Mouse (Mus musculus) heart, adult 2 months (tissue): ENCODE measurements around the gene Rd3.

ENCODE experiments used
- CTCF ChIP-seq: fragments of 200-600 bp; IDR thresholded peaks from 2 replicates; pipeline ENCODE4 v1.8.1; 2022; ENCODE audit warnings: antibody characterized with exemption, mild to moderate bottlenecking, moderate library complexity
- EP300 ChIP-seq: fragments of 200-500 bp; IDR thresholded peaks from 2 replicates; pipeline ENCODE4 v1.6.1; 2011; ENCODE audit warnings: low read depth, low read length, control low read depth; ENCODE audit not compliant: insufficient read depth
- POLR2A ChIP-seq: fragments of 200-500 bp; IDR thresholded peaks from 2 replicates; pipeline ENCODE4 v1.6.1; 2011; ENCODE audit warnings: mild to moderate bottlenecking, low read depth, low read length, control low read depth; ENCODE audit not compliant: insufficient read depth

DNA sequence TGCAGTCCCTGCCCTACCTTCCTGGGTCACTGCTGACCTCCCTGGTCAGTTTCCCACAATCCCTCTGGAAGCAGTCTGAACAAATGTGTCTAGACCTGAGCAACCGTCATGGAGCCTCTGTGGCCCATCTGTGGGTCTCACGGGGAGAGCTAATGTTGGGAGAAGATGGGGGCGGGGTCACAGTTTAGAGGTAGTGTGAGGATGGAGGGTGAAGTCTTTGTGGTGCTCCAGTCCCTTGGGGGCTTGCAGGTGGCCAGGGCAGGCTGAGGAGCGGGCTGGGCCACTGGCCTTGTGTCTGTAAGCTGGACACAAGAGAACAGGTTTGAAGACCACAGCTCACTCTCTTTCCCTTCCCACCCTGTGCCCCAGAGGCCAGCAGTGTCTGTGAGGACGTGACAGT lies 31.4 kb upstream of the Rd3 start:
- TF ChIP-seq POLR2A (no peak), CTCF (no peak), EP300 (no peak)
